Mouse (Mus musculus): ENCODE measurements at regions not wholly inside any gene's neighbourhood (a gene's known extent, or its start where the extent isn't known, plus 50 kb on each side); places are given as distances from the start of the nearest gene placed in this dataset.
"Not testable (repeated sequence)": the region's sequence is repeated elsewhere in the genome, so short reads cannot be mapped to it uniquely, and the experiment has no call there.

- no peak for DNase-seq (ENCODE audit: low spot score in 2 of 2)
These were observed 277.9 kb downstream of the Hace1 start for GRCm38 (mm10) chr10:45855514-45855913.

GRCm38 (mm10) chr10:45859137-45859536 lies 281.5 kb downstream of the Hace1 start:
- DNase-seq (ENCODE audit: low spot score in 2 of 2): no peak

- no peak for DNase-seq (ENCODE audit: low spot score in 2 of 2)
These were observed 282.3 kb downstream of the Hace1 start for GRCm38 (mm10) chr10:45859909-45860308.

GRCm38 (mm10) chr10:45860696-45861095 lies 283.1 kb downstream of the Hace1 start:
- no peak for DNase-seq (ENCODE audit: low spot score in 2 of 2)

GRCm38 (mm10) chr10:45865793-45866192 lies 288.2 kb downstream of the Hace1 start:
- DNase-seq (ENCODE audit: low spot score in 2 of 2): no peak

- no peak for DNase-seq (ENCODE audit: low spot score in 2 of 2)
These were observed 289.2 kb downstream of the Hace1 start for GRCm38 (mm10) chr10:45866860-45867259.

GRCm38 (mm10) chr10:45871028-45871427 lies 293.4 kb downstream of the Hace1 start:
- no peak for DNase-seq (ENCODE audit: low spot score in 2 of 2)

GRCm38 (mm10) chr10:45872007-45872890 lies 294.6 kb downstream of the Hace1 start:
- DNase-seq (ENCODE audit: low spot score in 2 of 2): no peak

GRCm38 (mm10) chr10:45873805-45874780 lies 296.5 kb downstream of the Hace1 start:
- DNase-seq (ENCODE audit: low spot score in 2 of 2): no peak

- DNase-seq (ENCODE audit: low spot score in 2 of 2): not testable (repeated sequence)
These were observed 297.7 kb downstream of the Hace1 start for GRCm38 (mm10) chr10:45875287-45875686.

- DNase-seq (ENCODE audit: low spot score in 2 of 2): no peak
These were observed 306.1 kb downstream of the Hace1 start for GRCm38 (mm10) chr10:45883745-45884144.

GRCm38 (mm10) chr10:45886636-45887035 lies 309.0 kb downstream of the Hace1 start:
- no peak for DNase-seq (ENCODE audit: low spot score in 2 of 2)

- peak; percentile 38 to 49 for DNase-seq (ENCODE audit: low spot score in 2 of 2)
These were observed 311.2 kb downstream of the Hace1 start for GRCm38 (mm10) chr10:45888835-45889234.

GRCm38 (mm10) chr10:45889381-45889951 lies 311.8 kb downstream of the Hace1 start:
- no peak for DNase-seq (ENCODE audit: low spot score in 2 of 2)

GRCm38 (mm10) chr10:45890088-45890626 lies 312.5 kb downstream of the Hace1 start:
- no peak for DNase-seq (ENCODE audit: low spot score in 2 of 2)

- DNase-seq (ENCODE audit: low spot score in 2 of 2): no peak
These were observed 314.8 kb downstream of the Hace1 start for GRCm38 (mm10) chr10:45892464-45892863.

- DNase-seq (ENCODE audit: low spot score in 2 of 2): no peak
These were observed 316.5 kb downstream of the Hace1 start for GRCm38 (mm10) chr10:45893894-45894831.

GRCm38 (mm10) chr10:45916928-45917327 lies 339.3 kb downstream of the Hace1 start:
- DNase-seq (ENCODE audit: low spot score in 2 of 2): peak in 1 of 2 experiments; percentile 5

- DNase-seq (ENCODE audit: low spot score in 2 of 2): no peak
These were observed 348.1 kb downstream of the Hace1 start for GRCm38 (mm10) chr10:45925746-45926145.

GRCm38 (mm10) chr10:45933631-45934310 lies 356.1 kb downstream of the Hace1 start:
- DNase-seq (ENCODE audit: low spot score in 2 of 2): no peak

All from frontal cortex, postnatal 36 days (tissue).